Mouse (Mus musculus): ENCODE data around the gene Pax5. TPM values are rescaled to one million over a fixed set of nuclear protein-coding genes. Genes with fewer than 3 reads are reported as not detected.

Pax5 gene
- polyA plus RNA-seq, 1 experiment from 2014 or later, result 9.7 TPM

DNA sequence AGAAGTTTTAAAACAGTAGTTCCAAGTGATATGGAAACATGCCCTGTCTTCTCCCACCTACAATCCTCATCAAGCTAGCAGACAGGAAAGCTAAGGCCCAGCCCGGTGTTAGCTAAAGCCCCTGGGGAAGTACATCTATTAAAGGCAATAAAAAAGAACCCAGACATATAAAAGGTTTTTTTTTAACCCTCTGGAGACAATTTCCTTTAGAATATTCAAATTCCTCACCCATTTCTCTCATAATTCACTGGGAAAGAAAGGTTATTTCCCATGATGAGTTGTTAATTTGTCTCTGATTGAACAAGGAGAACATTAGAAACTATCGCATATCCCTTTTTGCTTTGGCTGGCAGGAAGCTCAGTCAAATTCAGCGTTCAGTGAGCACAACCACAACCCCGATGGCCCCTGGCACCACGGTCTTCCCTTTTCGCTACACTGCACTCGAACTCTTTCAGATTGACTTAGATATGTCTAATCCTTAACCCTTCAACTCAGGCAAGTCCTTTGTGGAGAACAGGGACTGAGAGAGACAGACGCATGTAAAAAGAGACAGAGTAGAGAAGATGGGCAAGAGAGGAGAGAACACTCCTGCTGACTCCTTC lies 96.1 kb downstream of the Pax5 start:
- WGBS, result 86% methylated on average over 8 of the region's 8 CpGs

DNA sequence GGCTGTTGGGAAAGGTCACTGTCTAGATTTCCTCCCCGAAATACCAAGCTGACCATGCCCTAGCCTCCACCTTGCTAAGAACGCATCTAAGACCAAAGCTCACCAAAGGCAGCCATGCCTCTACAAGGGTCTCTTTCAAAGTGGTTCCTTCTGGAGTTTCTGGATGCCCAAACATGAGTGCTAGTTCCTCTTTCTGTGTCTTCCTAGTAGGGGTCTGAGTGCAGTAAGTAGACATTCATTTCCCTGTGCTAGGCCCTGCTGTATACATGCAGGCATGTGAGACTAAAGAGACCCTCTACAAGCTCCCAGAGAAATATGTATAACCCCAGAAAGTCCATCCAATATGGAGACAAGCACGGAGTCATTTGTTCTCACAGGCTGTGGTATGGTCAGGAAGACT lies 97.9 kb downstream of the Pax5 start:
- no peak for ATAC-seq
- 89% methylated on average over 3 of the region's 3 CpGs for WGBS
- Histone ChIP-seq H3K36me3 (no peaks in the 10 kb centered on the region), H3K4me2 (replicated peaks) (no peak overlapping the region), H3K4me1 (replicated peaks) (no peaks in the 10 kb centered on the region), H3K9me3 (no peaks in the 10 kb centered on the region), H3K27me3 (no peaks in the 10 kb centered on the region), H3K27ac (no peak overlapping the region), H3K4me3 (replicated peaks) (no peak overlapping the region), H3K9ac (replicated peaks) (no peak overlapping the region)

More for the DNA sequence above, 96.1 kb downstream of the Pax5 start:
- H3K4me2 ChIP-seq (replicated peaks), result no peak overlapping the region
- H3K9me3 ChIP-seq, result no peaks in the 10 kb centered on the region
- H3K36me3 ChIP-seq, result no peaks in the 10 kb centered on the region
- H3K27me3 ChIP-seq, result no peaks in the 10 kb centered on the region
- H3K4me1 ChIP-seq (replicated peaks), result no peaks in the 10 kb centered on the region
- H3K4me3 ChIP-seq (replicated peaks), result no peak overlapping the region
- ATAC-seq, result no peak
- H3K9ac ChIP-seq (replicated peaks), result no peak overlapping the region
- no peak overlapping the region for H3K27ac ChIP-seq

DNA sequence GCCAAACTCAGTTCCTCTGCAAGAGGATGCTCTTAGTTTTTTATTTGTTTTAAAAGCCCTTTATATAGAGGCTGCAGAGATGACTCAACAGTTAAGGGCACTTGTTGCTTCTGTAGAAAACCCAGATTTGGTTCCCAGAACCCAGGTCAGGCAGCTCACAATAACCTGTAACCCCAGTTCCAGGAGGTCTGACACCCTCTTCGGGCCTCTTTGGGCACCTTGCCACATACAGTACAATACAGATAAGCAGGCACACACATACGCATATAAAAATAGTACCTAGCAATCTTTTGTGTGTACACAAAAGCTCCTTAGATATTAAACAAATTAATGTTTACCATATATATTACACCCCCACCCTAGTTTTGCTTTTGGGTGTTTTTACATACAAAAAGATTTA lies 104.8 kb downstream of the Pax5 start:
- Histone ChIP-seq H3K9ac (replicated peaks) (no peak overlapping the region), H3K4me3 (replicated peaks) (no peak overlapping the region), H3K27me3 (no peaks in the 10 kb centered on the region), H3K4me1 (replicated peaks) (peaks cover 19% of the 10 kb centered on the region), H3K9me3 (no peaks in the 10 kb centered on the region), H3K4me2 (replicated peaks) (no peak overlapping the region), H3K27ac (no peak overlapping the region), H3K36me3 (no peaks in the 10 kb centered on the region)
- no peak for ATAC-seq
- 82% methylated on average over 2 of the region's 2 CpGs for WGBS

DNA sequence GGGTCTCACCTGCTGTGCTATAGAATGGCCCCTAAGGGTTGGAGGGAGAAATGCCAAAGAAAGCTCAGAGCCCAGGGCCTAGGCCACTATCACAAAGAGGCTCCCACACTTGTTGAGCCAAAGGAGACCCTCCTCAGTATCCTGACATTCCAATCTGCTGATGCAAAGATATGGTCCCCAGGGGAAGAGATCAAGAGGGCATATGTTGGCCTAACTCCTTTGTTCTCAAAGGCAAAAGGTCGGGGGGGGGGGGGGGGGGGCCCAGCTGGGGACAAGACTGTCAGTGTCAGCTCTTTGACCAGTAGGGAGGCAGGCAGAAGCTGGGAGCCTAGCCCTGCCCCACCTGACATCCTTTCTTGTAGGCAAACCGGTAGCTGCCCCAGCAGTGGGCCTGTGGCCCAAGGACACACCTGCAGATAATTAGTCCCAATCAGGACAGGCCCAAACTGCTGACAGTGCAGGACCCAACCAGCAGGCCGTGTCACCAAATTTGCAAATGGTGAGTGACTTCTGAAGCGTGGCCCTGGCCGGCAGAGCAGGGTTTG lies 108.0 kb downstream of the Pax5 start:
- no peaks in the 10 kb centered on the region for H3K9me3 ChIP-seq
- H3K9ac ChIP-seq (replicated peaks), result no peak overlapping the region
- H3K36me3 ChIP-seq, result no peaks in the 10 kb centered on the region
- H3K27me3 ChIP-seq, result no peaks in the 10 kb centered on the region
- no peak overlapping the region for H3K4me3 ChIP-seq (replicated peaks)
- no peak for ATAC-seq
- whole genome bisulfite sequencing, result 9% methylated on average over 5 of the region's 5 CpGs
- peaks cover 20% of the 10 kb centered on the region for H3K4me1 ChIP-seq (replicated peaks)
- H3K27ac ChIP-seq, result no peak overlapping the region
- H3K4me2 ChIP-seq (replicated peaks), result no peak overlapping the region

DNA sequence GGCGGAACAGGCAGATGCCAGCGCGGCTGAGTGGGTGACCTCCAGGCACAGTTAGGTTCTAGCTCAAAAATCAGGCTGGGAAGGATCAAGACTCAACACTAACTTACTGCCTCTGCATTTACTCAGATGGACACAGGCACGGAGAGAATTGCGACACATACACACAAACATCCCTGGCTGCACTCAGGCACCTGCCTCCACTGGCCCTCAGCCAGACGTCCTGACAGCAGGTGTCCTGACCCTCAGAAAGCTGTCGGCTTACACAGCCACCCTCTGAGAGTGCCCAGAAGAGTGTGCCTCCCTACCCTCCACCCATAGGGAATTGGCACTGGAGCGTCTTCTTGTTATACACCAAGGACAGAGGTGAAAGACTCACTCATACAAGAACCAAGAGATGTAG lies 108.9 kb downstream of the Pax5 start:
- Histone ChIP-seq H3K4me3 (replicated peaks) (no peak overlapping the region), H3K27me3 (no peaks in the 10 kb centered on the region), H3K9ac (replicated peaks) (no peak overlapping the region), H3K4me2 (replicated peaks) (no peak overlapping the region), H3K36me3 (no peaks in the 10 kb centered on the region), H3K4me1 (replicated peaks) (peaks cover 20% of the 10 kb centered on the region), H3K27ac (no peak overlapping the region), H3K9me3 (no peaks in the 10 kb centered on the region)
- no peak for ATAC-seq
- 70% methylated on average over 8 of the region's 8 CpGs for WGBS

DNA sequence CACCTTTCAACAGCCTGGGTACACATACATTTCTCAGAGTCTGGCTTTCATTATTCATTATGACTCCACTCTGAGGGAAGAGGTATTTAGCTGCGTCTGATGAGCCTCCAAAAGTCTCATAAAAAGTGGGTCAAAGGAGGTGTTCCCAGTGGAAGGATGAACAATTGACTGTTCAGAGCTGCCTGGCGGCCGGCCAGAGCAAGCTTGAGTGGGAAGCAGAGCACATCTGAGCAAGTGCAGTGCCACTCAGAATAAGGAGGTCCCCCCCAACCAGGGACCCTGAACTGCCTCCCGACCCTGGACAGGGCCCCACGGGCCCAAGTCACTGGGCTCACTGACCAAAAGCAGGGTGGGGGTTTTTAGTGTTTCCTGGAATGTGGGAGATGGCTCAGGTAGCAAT lies 109.4 kb downstream of the Pax5 start:
- no peak overlapping the region for H3K27ac ChIP-seq
- peak; percentile 55; the same call in 1 of the 2 replicates for ATAC-seq
- H3K4me3 ChIP-seq (replicated peaks), result no peak overlapping the region
- peaks cover 20% of the 10 kb centered on the region for H3K4me1 ChIP-seq (replicated peaks)
- no peak overlapping the region for H3K4me2 ChIP-seq (replicated peaks)
- H3K9me3 ChIP-seq, result no peaks in the 10 kb centered on the region
- no peaks in the 10 kb centered on the region for H3K36me3 ChIP-seq
- 49% methylated on average over 5 of the region's 5 CpGs for WGBS
- no peaks in the 10 kb centered on the region for H3K27me3 ChIP-seq
- no peak overlapping the region for H3K9ac ChIP-seq (replicated peaks)

DNA sequence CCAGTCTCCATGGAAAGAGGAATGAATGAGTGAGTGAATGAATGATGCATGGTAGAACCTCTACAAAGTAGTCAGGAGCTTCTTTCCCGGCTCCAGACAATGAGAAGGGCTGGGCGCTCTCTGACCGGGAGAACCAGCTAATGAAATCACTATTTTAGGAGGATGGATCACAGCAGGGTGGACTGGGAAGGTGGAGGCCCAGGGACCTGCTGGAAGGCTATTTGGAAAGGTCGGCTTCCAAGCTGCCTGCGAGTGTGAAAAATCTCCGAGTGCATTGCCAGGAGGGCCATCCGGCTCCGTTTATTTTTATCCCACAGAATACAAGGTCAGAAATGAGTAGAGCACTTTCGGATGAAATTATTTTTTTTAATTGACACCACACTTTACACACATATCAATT lies 112.3 kb downstream of the Pax5 start:
- no peak overlapping the region for H3K9ac ChIP-seq (replicated peaks)
- H3K4me2 ChIP-seq (replicated peaks), result no peak overlapping the region
- H3K36me3 ChIP-seq, result no peaks in the 10 kb centered on the region
- no peaks in the 10 kb centered on the region for H3K27me3 ChIP-seq
- H3K9me3 ChIP-seq, result no peaks in the 10 kb centered on the region
- H3K27ac ChIP-seq, result no peak overlapping the region
- ATAC-seq, result no peak
- H3K4me1 ChIP-seq (replicated peaks), result peaks cover 22% of the 10 kb centered on the region
- 84% methylated on average over 9 of the region's 9 CpGs for WGBS
- no peak overlapping the region for H3K4me3 ChIP-seq (replicated peaks)

DNA sequence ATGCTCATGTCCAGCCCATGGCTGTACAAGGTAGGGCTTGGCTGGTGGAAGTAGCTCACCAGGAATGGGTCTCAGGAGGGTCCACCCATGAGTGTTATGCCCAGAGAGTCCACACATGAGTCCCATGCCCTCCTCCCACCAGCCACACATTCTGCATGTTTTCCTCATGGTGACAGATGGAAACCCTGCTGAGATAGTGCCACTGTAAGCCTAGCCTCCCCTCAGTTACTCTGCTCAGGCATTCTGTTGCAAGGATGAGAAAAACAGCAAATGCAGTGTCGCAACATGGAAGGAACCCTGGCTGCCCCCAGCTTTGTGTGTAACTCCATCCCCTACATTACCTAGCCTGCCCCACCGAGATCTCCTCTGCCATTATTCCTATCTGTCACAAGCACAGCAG lies 117.2 kb downstream of the Pax5 start:
- no peak overlapping the region for H3K4me3 ChIP-seq (replicated peaks)
- no peaks in the 10 kb centered on the region for H3K36me3 ChIP-seq
- H3K4me1 ChIP-seq (replicated peaks), result 0 out of 2 replicates have a peak, but pooled peaks cover 3% of the 10 kb centered on the region
- ATAC-seq, result no peak
- no peak overlapping the region for H3K27ac ChIP-seq
- no peaks in the 10 kb centered on the region for H3K9me3 ChIP-seq
- H3K4me2 ChIP-seq (replicated peaks), result no peak overlapping the region
- no peaks in the 10 kb centered on the region for H3K27me3 ChIP-seq
- H3K9ac ChIP-seq (replicated peaks), result no peak overlapping the region
- WGBS, result 95% methylated on average over 2 of the region's 2 CpGs

DNA sequence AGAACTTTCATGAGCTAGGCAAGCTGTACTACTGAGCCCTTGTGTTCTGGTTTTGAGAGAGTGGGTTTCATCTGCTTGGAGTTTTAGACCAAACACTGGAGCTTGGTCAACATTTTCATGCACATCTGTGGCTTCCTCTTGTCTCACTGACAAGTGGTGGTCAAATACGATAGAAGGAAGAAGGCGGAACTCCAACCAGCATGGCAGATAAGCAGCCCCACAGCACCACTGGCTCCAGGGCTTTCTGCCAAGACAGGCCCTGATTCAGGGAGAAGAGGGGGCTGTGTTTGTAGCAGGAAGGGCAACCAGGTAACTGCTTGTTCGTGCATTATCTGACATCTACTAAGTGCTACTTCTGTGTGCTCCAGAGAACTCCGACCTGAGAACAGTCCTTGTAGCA lies 127.6 kb downstream of the Pax5 start:
- no peak overlapping the region for H3K27ac ChIP-seq
- 0 out of 2 replicates have a peak, but pooled peaks cover 3% of the 10 kb centered on the region for H3K27me3 ChIP-seq
- WGBS, result 91% methylated on average over 4 of the region's 4 CpGs
- no peak overlapping the region for H3K9ac ChIP-seq (replicated peaks)
- H3K36me3 ChIP-seq, result no peaks in the 10 kb centered on the region
- H3K9me3 ChIP-seq, result no peaks in the 10 kb centered on the region
- ATAC-seq, result no peak
- H3K4me3 ChIP-seq (replicated peaks), result no peak overlapping the region
- H3K4me2 ChIP-seq (replicated peaks), result no peak overlapping the region
- no peaks in the 10 kb centered on the region for H3K4me1 ChIP-seq (replicated peaks)

DNA sequence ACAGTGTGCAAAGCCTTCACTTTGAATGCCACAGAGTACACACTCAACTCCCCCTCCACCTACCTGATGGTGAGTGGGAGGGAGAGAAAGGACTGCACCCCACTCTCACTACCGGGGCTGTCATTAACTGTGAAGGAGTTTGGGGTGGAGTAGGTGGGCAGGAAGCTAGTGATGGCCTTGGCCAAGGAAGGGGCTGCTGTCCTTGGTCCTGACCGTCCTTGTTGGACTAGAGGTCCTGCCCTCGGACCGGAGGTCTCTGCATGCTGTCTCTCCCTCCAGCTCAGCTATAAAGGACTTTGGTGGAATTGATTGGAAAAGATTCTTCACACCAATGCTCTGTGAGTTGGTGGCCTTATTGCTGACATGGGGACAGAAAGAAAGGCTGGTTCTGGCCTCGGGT lies 131.7 kb downstream of the Pax5 start:
- WGBS, result 59% methylated on average over 5 of the region's 5 CpGs
- ATAC-seq, result no peak
- H3K4me3 ChIP-seq (replicated peaks), result no peak overlapping the region

DNA sequence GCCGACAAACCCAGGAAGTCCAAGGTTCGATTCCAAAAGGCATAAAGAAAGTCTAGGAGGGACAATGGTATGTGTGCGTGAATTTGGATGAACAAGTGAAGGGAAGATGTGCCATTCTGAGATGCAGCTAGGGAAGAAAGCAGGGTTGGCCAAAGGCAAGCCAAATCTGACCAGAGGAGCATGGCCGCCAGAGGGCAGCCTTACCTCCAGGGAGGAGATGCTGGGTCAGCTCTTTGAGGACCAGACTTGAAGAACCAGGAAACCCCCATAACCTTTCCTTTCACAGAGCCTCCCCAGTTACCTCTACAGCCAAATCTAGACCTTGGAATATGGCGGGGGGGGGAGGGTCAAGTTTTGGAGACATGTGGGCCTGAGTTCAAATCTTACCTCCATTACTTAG lies 133.0 kb downstream of the Pax5 start:
- Histone ChIP-seq H3K36me3 (no peaks in the 10 kb centered on the region), H3K4me1 (replicated peaks) (peaks cover 10% of the 10 kb centered on the region), H3K9ac (replicated peaks) (no peak overlapping the region), H3K4me3 (replicated peaks) (no peak overlapping the region), H3K9me3 (no peaks in the 10 kb centered on the region), H3K4me2 (replicated peaks) (no peak overlapping the region), H3K27ac (no peak overlapping the region), H3K27me3 (peaks cover 11% of the 10 kb centered on the region; the same call in 1 of the 2 replicates)
- 45% methylated on average over 5 of the region's 5 CpGs for WGBS
- ATAC-seq, result no peak

More for the DNA sequence above, 131.7 kb downstream of the Pax5 start:
- Histone ChIP-seq H3K9me3 (no peaks in the 10 kb centered on the region), H3K27me3 (peaks cover 11% of the 10 kb centered on the region; the same call in 1 of the 2 replicates), H3K27ac (no peak overlapping the region), H3K36me3 (no peaks in the 10 kb centered on the region), H3K4me2 (replicated peaks) (no peak overlapping the region), H3K4me1 (replicated peaks) (peaks cover 10% of the 10 kb centered on the region), H3K9ac (replicated peaks) (no peak overlapping the region)

DNA sequence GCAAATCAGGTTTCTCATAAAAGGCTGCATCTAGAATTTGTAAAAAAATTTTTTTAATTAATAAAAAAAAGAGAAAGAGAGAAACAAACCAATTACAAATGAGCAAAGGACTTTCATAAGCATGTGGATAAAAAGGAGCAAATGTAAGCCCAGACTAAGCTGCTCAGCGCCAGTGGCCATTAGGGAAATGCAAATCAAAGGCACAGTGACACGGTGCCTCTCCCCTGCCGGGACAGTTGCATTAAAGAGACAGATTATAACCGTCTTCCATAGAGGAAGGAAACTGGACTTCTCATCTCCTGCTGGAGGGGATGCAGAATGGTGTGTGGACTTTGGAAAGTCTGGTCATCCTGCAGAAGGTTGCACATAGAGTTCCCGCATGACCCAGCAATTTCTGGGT lies 133.5 kb downstream of the Pax5 start:
- no peak overlapping the region for H3K27ac ChIP-seq
- peaks cover 10% of the 10 kb centered on the region for H3K4me1 ChIP-seq (replicated peaks)
- H3K4me2 ChIP-seq (replicated peaks), result no peak overlapping the region
- H3K9me3 ChIP-seq, result no peaks in the 10 kb centered on the region
- 21% methylated on average over 5 of the region's 5 CpGs for WGBS
- no peaks in the 10 kb centered on the region for H3K36me3 ChIP-seq
- H3K9ac ChIP-seq (replicated peaks), result no peak overlapping the region
- H3K4me3 ChIP-seq (replicated peaks), result no peak overlapping the region
- ATAC-seq, result 0 out of 2 replicates have a peak, but pooled peaks have one; percentile 27
- H3K27me3 ChIP-seq, result peaks cover 11% of the 10 kb centered on the region; the same call in 1 of the 2 replicates

DNA sequence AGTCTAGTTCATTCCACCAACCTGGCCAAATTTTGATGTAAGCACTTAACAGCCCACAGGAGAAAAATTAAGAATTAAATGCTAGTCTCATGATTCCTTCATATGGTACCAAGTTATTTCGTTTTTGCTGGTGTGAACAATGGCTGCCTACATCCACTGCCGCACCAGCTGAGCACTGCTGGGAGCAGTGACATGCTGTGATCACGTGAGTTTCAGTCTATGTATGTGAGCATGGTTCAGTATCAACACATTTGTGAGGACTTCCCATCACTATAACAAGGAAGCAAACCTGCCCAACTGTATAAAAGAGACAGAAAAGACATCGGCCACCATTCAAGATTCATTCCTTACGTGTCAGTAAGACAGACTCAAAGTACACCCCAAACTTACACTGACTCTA lies 137.3 kb downstream of the Pax5 start:
- H3K4me2 ChIP-seq (replicated peaks), result no peak overlapping the region
- WGBS, result 79% methylated on average over 5 of the region's 5 CpGs
- H3K27ac ChIP-seq, result no peak overlapping the region
- no peaks in the 10 kb centered on the region for H3K36me3 ChIP-seq
- peaks cover 9% of the 10 kb centered on the region; the same call in 1 of the 2 replicates for H3K27me3 ChIP-seq
- no peak for ATAC-seq
- no peaks in the 10 kb centered on the region for H3K9me3 ChIP-seq
- H3K4me3 ChIP-seq (replicated peaks), result no peak overlapping the region
- no peak overlapping the region for H3K9ac ChIP-seq (replicated peaks)
- peaks cover 10% of the 10 kb centered on the region for H3K4me1 ChIP-seq (replicated peaks)
